Mouse (Mus musculus) layer of hippocampus, adult 6 months (tissue): ENCODE measurements around the gene Hba-a1. TPM values are rescaled to one million over a fixed set of nuclear protein-coding genes. Genes with fewer than 3 reads are reported as not detected.

Experiments
- long read RNA-seq, 2 experiments: library from polyadenylated mRNA; unstranded; transcript quantifications; one replicate each; pipeline ENCODE4 v2.0.0; 2019 to 2020
- polyA plus RNA-seq: library from polyadenylated mRNA; unstranded; fragments of <200 nt; fragmentation: Nextera tagmentation; gene quantifications from 2 replicates; pipeline ENCODE4 v1.2.3, GENCODE M21; 2021

Hba-a1 gene
- 6.8 and 9.2 TPM in 2 replicates for polyA plus RNA-seq
- long read RNA-seq, experiment 1, partial matches to known transcripts, result 0 of 2 reads
- long read RNA-seq, experiment 1, other reads (novel, unspliced or antisense), result 0 of 2 reads
- long read RNA-seq, experiment 2, transcript Hba-a1-201 (3 exons, 699 nt), result major isoform, 7 of 7 reads
- long read RNA-seq, experiment 2, partial matches to known transcripts, result 0 of 7 reads
- long read RNA-seq, experiment 2, other reads (novel, unspliced or antisense), result 0 of 7 reads

DNA sequence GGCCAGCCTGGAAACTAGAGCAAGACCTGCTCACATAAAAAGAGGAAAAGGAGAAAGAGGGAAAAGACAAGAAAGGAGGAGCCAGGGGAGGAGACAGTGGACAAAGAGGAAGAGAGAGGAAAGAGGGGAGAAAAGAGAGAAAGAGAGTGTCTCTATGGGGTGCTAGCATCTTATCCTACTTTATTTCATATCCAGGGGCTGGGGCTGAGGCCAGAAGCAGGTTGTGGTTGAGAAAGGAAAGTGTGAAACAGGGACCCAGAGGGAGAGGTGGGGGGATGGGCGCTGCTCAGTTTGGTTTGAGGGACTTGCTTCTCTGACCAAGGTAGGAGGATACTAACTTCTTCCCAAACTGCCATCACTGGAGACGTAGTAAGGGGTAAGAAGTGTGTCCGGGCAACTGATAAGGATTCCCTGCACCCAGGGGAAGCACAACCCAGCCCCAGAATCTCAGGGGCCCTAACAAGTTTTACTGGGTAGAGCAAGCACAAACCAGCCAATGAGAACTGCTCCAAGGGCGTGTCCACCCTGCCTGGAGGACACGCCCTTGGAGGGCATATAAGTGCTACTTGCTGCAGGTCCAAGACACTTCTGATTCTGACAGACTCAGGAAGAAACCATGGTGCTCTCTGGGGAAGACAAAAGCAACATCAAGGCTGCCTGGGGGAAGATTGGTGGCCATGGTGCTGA is at the start of gene Hba-a1:
Gene Hba-a1, plus strand, starts transcription at position 421 of the 687 bp plus-strand sequence.

DNA sequence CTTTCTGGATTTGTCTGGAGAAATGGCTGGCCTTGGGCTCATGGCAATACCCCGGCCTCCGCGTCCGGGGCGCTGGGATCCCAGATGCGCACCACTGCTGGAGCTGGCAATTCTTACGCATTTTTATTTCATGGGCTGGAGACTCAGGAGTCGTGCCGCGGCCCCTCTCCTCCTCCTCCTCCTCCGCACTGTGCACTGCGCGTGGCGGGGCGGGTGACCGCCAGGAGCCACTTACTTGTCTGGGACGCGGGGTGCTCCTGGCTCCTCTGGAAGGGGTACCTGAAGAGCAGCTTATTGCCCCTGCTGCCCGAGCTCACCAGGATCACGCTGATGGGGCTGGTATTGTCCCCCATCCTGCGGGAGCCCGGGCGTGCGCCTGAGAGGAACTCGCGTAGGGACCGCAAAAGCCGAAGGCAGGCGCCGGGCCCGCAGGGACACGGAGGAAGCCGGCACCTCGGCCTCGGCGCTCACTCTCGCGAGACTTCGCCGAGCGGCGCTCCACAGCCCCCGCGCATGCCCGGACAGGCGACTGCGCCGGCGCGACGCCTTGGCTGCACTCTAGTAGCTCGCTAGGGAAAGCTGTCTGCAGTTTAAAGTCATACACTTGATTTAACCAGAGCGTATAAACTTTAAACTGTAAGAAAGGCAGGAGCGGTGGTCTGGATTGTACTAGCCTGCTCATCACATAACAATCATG is 16.0 kb upstream of the Hba-a1 start, which contains the start of gene Nprl3:
Gene Nprl3, minus strand, starts transcription at position 520 of the 697 bp plus-strand sequence.

DNA sequence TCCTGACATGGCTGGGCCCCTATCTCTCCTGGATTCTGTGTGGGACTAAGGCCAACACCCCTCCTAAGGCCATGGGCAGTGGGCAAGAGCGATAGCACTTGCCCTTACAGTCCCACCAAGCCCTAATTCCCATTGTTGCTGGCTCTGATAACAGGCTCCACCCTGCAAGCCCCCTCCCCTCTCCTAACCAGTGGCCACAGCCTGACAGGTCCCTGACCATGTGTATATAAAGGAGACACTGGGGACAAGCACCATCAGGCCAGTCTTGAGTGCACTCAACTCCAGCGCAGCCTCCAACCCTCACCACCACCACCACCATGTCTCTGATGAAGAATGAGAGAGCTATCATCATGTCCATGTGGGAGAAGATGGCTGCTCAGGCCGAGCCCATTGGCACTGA is 7.0 kb upstream of the Hba-a1 start, which contains the start of gene Hba-x:
Gene Hba-x, plus strand, starts transcription at position 54 of the 400 bp plus-strand sequence.

DNA sequence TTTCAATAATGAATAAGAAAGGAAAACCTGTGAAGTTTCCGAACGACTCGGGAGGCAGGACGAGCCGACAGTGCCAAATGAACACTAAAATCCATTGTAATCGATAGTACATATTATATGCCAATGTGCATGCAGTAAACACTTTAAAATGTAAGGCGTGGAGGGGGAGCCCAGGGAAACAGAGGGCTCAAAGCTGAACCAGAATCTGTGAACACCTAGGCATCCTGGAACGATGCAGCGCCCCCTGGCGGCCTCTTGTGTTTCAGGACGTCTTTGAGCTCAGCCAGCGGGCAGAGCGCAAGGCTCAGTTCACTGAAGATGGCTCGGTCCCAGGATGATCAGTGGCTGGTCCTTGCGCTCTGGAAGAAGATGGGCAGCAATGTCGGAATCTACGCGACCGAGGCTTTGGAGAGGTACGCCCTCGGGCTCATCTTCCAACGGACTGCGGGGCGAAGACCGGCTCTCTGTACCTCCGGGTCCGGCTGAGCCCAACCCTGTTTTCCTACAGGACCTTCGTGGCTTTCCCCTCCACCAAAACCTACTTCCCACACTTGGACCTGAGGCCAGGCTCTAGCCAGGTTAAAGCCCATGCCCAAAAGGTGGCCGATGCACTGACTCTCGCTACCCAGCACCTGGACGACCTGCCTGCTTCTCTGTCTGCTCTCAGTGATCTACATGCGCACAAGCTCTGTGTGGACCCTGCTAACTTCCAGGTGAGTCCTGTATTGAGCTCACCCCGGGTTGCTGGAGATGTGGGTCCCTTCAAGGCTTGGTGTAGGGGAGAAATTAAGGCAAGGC is 3.6 kb downstream of the Hba-a1 start, which contains the start of gene Hbq1b:
Gene Hbq1b, plus strand, starts transcription at position 271 of the 798 bp plus-strand sequence.

DNA sequence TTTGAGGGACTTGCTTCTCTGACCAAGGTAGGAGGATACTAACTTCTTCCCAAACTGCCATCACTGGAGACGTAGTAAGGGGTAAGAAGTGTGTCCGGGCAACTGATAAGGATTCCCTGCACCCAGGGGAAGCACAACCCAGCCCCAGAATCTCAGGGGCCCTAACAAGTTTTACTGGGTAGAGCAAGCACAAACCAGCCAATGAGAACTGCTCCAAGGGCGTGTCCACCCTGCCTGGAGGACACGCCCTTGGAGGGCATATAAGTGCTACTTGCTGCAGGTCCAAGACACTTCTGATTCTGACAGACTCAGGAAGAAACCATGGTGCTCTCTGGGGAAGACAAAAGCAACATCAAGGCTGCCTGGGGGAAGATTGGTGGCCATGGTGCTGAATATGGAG is 12.9 kb downstream of the Hba-a1 start, which contains the start of gene Hba-a2:
Gene Hba-a2, plus strand, starts transcription at position 287 of the 400 bp plus-strand sequence.

DNA sequence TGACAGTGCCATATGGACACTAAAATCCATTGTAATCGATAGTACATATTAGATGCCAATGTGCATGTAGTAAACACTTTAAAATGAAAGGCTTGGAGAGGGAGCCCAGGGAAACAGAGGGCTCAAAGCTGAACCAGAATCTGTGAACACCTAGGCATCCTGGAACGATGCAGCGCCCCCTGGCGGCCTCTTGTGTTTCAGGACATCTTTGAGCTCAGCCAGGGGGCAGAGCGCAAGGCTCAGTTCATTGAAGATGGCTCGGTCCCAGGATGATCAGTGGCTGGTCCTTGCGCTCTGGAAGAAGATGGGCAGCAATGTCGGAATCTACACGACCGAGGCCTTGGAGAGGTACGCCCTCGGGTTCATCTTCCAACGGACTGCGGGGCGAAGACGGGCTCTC is 16.6 kb downstream of the Hba-a1 start, which contains the start of gene Hbq1a:
Gene Hbq1a, plus strand, starts transcription at position 205 of the 400 bp plus-strand sequence.

Other genes with a start within 250 kb of the Hba-a1 start
- not detected in 2 replicates for gene Il9r, start 83.2 kb upstream of the Hba-a1 start, polyA plus RNA-seq
- 64.4 and 68.4 TPM in 2 replicates for gene Snrnp25, start 78.1 kb upstream of the Hba-a1 start, polyA plus RNA-seq
- 2.1 and 3.1 TPM in 2 replicates for gene Rhbdf1, start 61.2 kb upstream of the Hba-a1 start, polyA plus RNA-seq
- gene Mpg, start 57.0 kb upstream of the Hba-a1 start, polyA plus RNA-seq, result 17.5 and 17.7 TPM in 2 replicates
- 59.4 and 67.1 TPM in 2 replicates for gene Nprl3, start 15.8 kb upstream of the Hba-a1 start, polyA plus RNA-seq
- gene Hba-x, start 7.1 kb upstream of the Hba-a1 start, polyA plus RNA-seq, result not detected in 2 replicates
- gene Hbq1b, start 3.5 kb downstream of the Hba-a1 start, polyA plus RNA-seq, result 0.92 TPM in 1 of 2 replicates, not detected in the other
- 11.4 and 18.1 TPM in 2 replicates for gene Hba-a2, start 13.0 kb downstream of the Hba-a1 start, polyA plus RNA-seq
- gene Hbq1a, start 16.6 kb downstream of the Hba-a1 start, polyA plus RNA-seq, result 1.0 and 1.2 TPM in 2 replicates
- gene Sh3pxd2b, start 64.3 kb downstream of the Hba-a1 start, polyA plus RNA-seq, result 1.6 and 1.8 TPM in 2 replicates
- gene Ubtd2, start 171.9 kb downstream of the Hba-a1 start, polyA plus RNA-seq, result 6.3 and 6.8 TPM in 2 replicates
- gene Efcab9, start 248.6 kb downstream of the Hba-a1 start, polyA plus RNA-seq, result 0.54 and 1.7 TPM in 2 replicates
- gene Stk10, start 249.8 kb downstream of the Hba-a1 start, polyA plus RNA-seq, result 1.5 and 1.7 TPM in 2 replicates